Mouse (Mus musculus): Measurements from ENCODE around the gene Gpr183.

Gene Gpr183

DNA sequence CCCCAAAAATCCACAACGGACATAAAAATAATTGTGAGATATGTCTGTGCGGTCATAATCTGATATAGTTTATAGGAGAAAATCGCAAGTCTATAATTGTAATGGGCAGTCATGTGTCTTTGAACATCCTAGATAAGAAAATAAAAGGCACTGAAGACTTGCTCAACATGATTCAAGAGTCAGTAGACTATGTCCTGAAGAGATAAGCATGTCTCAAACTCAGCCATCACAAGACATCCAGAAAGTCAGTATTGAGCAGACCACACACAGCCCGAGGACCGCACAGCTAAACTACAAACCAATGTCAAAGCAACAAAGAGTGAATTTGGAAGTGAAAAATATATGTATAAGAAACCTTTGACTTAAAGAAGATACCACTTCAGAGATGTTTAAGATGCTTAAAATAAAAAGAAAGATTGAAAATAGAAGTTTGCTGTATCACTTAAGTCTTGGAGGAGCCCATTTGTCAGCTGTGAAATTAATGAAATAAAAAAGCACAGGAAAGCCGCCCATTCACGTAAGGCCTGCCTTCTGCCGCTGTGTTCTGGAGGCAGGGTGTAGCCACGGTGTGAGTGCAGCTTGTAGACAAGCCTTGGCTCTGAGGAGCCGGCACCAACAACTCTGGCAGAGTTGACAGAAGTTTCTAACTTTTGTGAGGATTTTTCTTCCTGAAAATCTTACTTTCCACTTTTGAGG is 7.7 kb downstream of the Gpr183 start:
- DNase-seq (ENCODE audit: low spot score), result no peak

DNA sequence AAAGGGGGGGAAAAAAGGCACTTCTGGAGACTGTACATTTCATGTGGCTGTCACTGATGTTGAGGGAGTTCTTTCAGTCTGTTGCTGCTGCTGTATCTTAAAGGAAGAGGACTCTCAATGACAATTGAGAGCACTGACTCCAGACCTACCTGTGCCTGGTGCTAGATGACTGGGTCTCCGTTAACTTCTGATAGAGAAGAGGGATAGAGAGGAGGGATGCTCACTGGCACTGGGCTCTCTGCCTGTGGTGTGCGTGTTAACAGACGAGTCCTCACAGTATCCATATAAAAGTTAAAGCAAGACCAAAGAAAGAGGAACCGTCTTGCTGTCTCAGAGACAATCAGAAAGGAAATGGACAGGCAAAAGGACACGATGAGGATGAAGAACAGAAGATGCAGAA is 8.7 kb downstream of the Gpr183 start:
- no peak for DNase-seq (ENCODE audit: low spot score)

DNA sequence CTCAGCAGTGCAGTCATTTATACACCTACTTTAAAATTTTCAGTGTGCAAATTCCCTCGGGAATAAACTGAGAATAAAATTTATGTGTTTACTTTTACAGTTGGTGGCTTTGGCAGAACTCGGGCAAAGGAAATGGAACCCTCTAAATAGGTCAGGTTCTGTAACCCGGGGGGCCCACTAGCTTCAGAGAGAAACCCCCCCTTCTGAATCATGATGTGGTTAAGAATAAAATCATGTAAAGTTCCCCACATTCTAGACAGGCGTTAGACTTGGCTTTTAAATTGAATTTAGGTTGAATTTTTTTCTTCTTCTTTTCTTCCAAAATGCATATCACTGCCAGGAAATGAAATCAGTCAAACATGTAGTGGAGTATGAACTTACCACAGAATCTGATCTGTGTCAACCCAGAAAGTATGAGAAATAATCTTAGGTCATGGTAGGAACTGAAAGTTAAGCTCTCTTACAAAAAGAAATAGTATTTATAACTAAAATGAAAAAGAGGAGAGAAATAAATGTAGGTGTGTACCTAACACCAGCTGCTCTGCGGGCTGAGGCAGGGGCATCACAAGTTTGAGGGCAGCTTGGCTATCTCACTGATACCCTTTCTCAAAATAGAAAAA is 9.7 kb downstream of the Gpr183 start:
- no peak for DNase-seq (ENCODE audit: low spot score)

DNA sequence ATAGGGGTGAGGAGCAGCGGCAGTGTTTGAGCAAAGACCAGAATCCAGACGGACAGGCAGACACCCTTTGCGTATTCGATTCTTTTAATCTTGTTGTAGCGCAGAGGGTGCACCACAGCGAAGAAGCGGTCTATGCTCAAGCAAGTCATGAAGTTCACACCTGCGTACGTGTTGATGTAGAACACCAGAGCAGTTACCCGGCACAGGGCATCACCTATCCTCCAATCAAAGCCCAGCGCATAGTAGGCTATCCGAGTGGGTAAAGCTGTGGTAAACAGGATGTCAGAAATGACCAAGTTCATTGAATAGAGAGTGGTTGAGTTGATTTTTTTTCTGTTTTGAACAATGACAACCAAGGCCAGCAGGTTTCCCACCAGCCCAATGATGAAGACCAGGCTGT is 10.4 kb downstream of the Gpr183 start:
- no peak for DNase-seq (ENCODE audit: low spot score)

DNA sequence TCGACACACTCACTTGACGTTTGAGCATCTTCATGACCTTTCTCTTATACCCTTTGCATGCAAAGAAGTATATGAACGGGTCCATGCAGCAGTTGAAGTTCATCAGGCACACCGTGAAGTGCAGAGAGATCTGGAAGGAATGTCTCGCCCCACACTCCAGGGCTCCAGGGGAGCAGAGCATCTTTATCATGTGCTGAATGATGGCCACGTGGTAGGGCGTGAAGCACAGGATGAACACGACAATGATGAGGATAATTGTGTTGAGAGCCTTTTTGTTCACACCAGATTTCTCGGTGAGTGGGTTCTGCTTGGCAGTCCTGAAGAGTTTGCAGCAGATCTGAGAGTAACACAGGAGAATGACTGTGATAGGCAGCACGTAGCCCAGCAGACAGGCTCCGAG is 10.9 kb downstream of the Gpr183 start:
- DNase-seq (ENCODE audit: low spot score), result no peak

DNA sequence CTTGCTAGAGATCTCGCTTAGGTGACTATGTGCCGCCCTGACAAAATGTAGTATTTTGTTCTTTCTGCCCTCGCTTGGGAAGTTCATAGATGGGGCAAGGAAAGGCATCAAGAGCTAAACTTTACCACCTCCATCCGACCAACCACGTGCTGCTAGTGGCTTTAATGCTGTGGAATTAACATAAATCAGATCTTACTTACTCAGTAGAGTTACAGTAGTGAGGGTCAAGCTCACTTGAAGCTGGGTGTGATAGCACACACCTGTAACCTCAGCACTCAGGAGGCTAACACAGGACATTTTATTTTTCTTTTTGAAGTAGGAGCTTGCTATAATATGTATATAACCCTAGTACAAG is 13.0 kb downstream of the Gpr183 start:
- DNase-seq (ENCODE audit: low spot score), result no peak

DNA sequence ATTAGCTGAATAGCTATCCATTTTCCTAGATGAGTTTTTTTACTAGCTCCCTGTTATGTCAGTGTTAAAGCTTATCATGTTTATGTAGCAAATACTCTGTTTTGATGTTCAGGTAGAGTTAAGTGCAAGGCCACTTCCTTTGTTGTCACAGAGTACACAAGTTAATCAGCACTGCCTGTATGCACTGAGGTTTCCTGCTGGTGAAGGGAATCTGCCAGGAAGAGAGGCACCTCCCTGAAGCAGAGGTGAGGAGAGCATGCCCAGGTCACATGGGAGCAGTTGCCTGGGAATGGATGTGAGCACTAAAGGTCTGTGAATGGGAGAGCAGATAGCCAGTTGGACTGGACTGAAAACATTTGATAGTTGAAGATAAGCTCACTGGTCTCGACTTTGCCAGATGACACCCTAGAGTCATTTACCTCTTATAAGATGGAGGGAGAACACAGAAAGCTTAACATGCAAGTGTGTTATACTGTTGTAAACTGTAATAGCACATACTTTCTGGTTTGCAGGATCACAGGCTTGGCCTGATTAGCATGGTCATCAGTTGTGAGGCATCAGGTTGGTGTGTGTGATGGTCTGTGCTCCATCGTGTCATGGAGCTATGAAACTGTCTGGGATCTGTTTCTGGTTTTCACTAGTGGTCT is 13.5 kb downstream of the Gpr183 start:
- no peak for DNase-seq (ENCODE audit: low spot score)

DNA sequence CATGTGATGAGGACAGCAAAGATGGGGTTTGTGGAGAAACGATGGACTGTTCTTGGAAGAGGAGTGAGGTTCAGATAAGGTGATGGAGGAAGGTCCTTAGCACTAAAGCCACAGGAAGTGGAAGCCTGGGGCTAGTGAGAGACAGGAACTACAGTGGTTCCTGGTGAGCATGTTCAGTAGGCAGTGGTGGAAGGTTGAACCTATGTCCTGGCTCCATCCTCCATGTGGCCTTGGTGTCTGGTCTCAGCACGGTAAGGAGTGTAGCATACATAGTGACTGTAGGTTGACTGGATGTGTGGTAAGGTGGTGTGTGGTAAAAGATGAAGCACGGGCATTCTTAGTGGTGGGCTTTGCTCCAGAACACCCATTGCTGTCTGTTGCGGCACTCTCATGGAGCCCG is 15.1 kb downstream of the Gpr183 start:
- DNase-seq (ENCODE audit: low spot score), result no peak

DNA sequence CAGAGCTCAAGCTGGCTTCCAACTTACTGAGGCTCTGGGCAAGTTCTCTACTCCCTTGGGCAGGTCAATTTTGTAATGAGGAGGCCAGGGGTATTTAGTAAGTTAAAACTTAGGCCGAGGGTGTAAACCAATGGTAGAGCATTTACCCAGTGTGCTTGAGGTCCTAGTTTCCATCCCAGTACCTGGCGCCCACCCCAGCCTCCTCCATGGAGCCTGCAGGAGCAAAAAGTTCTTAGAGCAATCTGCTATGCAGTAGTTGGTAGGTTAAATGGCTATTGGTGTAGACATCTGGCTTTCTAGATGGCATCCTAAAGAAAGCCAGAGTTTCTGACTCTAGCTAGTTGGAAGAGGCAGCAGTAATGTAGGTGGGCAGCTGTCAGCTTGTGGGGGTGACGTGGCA is 15.6 kb downstream of the Gpr183 start:
- no peak for DNase-seq (ENCODE audit: low spot score)

DNA sequence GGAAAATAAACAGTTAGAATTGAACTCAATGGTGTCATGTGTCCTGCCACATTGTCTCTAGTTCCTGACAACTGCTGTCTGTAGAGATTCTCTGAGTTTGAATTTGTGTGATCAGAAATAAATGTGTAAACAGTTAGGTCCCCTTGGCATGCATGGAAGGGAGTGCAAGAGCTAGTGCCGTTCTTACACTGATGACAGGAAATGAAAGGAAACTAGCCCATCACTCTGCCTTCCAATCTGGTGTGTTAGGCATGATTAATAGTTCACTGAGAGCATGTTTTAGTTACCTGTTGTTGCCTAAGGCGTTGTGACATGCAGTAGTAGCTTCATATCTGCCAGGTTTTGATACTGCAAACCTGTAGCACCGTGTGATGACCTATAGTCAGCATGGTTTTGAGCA is 17.0 kb downstream of the Gpr183 start:
- no peak for DNase-seq (ENCODE audit: low spot score)

DNA sequence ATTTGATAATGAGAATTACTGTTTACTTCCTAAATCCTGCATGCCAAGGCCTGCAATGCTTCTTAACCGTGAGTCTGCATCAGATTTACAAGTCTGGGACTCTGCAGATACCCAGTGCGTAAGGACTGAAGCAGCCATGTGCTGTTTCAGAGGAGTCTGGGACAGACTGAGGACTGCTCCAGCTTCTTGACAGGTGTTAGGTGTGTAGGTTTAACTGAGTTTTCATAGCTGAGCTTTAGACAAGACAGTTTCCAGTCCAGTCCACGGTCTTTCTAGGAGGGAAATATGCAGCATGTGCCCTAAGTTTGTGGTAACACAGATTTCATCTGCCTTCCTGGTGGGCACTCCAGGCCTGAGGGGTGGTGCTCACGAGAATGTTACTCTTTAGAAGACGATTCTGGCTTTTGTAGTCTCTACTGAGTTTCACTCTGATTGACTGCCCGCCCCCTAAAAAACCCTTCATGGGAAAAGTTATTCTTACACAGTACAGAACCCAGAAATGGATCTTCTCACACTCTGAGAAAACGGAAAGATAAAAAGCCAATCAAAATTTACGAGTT is 17.7 kb downstream of the Gpr183 start:
- DNase-seq (ENCODE audit: low spot score), result no peak

DNA sequence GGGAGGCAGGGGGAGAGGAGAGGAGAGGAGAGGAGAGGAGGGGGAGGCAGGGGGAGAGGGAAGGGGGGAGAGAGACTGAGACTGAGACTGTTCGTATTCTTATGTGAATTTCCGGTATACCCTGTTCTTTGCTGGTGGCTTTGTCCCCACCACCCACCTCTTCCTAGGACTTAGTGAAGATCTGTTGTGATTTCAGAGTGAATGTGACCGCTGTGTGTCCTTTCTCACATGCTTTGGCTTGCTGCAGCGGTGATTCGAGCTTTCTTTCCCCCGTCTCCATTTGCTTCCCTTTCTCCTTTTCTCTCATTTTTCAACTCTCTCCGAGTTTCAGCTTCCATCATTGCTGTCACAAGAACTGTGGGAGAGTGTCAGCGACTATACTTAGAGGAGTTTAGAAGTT is 18.3 kb downstream of the Gpr183 start:
- DNase-seq (ENCODE audit: low spot score), result no peak

DNA sequence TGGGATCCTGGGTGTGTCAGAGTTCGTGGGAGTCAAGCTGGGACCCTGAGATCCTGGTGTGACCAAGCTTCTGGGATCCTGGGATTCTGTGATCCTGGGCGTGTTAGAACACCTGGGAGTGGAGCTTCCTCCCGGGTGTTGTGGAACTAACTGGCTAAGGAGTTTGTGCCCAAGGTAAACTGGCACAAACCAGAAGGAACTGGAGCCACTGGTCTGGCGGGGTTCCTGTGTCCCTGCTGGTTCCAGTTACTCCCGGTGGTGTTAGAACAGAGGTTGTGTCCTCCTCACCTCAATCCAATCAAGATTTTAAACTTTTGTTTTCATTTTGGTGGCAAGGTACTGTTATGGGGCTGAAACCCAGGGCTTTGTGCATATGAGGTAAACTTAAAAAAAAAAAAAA is 18.9 kb downstream of the Gpr183 start:
- DNase-seq (ENCODE audit: low spot score), result no peak

DNA sequence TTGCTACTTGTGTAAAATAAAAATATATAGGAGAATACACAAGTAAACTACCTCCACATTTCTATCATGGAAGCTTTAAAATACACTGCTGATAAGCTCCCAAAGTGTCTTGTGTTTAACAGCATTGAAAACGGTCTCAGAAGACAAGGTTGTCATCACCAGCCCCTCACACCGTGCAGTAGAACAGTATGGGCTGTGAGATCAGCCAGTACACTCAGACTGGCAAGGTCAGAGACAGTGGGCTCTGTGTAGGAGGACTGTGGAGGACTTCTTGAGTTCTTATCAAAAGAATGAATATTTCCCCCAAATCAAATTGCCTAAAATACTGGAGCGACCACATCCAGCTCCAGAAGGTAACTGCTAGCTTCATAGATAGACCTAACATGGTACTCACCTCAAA is 25.4 kb downstream of the Gpr183 start:
- no peak for DNase-seq (ENCODE audit: low spot score)

DNA sequence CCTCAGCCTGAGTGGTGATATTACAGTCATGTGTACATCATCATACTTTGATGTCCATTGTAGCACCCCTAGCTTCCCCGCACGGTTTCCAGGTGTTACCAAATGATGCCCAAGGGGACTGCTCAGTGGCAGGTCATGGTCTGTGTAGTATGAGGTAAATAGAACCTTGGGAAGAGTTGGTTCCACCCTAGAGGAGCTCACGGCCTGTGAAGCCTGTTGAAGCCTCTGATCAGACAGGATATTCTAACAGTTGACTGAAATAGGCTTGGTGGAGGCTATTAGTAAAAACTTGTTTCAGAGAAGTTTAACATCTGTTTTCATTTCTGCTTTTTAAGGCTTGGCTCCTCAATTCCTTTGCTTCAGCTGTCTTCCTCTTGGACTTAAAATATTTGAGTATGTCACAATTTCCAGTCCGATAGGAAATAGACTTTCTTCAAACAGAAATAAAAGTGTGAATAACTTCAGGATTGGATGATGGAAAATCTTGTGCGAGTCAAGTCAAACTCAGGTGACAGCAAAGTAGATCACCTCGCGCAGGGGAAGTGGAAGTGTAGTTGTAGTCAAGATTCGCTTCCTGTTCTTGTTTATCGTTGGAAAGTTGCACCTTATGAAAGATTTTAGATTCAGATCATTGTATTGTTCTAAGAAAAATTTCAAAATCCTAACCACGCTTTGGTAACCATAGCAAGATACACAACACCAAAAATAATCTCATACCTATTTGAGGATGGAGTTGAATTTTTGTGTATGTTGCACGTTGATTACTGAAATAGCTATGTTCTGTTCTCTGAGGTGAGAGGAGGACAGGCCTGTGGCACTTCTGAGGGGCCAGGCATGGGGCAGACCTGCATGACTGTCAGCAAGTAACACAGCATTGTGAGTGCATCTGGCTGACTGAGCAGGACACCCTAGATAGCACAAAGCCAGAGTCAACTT is 26.5 kb downstream of the Gpr183 start:
- no peak for DNase-seq (ENCODE audit: low spot score)

DNA sequence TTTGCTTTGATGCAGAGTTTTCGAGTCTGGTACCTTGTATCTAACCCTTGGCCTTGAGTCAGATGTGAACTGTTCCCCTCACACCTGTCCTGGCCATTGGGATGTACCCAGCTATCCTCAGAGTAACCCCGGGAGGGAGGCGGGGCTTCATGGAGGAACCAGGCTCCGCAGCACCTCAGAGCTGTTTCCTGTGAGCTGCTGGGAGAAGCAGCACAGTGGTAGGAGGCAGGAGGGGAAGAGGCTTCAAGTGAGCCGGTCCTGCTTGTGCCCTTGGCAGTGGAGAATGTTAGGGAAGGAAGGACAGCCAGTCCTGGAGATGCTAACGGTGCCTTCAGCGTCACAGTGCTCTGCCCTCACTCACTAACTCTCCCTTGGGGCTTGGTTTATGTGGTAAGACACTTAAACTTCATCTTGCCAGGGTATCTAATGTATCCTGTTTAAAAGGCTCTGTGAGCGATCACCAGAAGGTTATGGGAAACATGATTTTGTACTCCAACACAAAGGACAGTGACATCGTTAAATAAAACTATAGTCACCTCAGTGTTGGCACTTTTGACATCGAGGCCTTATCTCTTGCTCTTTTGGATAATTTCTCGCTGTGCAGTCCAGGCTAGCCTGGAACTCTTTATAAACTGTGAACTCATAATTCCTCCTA is 27.3 kb downstream of the Gpr183 start:
- no peak for DNase-seq (ENCODE audit: low spot score)

DNA sequence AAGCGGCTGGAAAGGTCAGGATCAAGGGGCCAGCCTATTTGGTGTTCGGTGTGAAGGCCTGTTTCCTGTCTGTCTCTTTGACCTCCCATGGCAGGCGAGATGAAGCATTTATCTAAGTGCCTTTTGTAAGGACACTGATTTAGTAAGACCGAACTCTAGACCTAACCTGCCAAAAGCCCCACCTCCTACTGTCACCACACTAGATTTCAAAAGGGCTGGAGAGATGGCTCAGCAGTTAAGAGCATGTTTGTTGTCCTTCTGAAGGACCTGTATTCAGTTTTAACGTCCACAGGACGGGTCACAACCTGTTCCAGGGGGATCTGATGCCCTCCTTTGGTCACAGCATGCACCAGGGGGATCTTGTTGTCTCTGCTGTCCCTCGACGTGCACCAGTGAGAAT is 28.1 kb downstream of the Gpr183 start:
- DNase-seq (ENCODE audit: low spot score), result no peak

DNA sequence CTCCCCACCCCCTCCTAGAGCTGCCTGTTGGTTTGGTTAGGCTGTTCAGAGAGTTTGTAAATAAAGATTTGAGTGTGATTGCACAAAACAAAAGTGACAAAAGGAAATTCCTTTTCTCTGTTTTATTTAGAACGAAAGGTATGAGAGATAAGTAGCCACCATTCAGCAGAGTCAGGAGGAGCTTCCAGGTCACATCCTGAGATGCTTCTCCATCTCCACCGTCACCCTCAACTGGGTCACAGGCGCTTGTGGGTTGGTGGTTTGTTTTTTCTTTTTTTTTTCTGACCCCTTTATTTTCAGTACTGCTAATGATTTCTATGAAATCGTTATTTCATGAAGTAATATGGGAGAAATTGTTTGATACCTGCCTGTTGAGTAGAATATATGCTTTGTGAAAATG is 28.6 kb downstream of the Gpr183 start:
- no peak for DNase-seq (ENCODE audit: low spot score)

DNA sequence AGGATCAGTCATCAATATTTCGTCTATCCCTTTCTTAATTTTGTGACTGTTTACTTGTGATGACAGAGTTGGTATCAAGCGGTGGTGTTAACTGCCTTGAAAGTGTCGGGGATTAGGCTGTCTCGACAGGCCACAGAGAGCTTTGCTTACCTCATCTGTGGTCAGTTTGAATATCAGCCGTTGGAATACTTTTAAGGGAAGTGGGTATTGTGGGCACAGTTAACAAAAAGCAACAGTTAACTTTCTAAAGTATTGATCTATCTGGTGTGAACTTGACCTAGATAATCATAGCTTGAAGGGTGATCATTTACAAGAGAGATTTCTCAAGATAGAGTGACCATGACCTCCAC is 30.4 kb downstream of the Gpr183 start:
- DNase-seq (ENCODE audit: low spot score), result no peak

DNA sequence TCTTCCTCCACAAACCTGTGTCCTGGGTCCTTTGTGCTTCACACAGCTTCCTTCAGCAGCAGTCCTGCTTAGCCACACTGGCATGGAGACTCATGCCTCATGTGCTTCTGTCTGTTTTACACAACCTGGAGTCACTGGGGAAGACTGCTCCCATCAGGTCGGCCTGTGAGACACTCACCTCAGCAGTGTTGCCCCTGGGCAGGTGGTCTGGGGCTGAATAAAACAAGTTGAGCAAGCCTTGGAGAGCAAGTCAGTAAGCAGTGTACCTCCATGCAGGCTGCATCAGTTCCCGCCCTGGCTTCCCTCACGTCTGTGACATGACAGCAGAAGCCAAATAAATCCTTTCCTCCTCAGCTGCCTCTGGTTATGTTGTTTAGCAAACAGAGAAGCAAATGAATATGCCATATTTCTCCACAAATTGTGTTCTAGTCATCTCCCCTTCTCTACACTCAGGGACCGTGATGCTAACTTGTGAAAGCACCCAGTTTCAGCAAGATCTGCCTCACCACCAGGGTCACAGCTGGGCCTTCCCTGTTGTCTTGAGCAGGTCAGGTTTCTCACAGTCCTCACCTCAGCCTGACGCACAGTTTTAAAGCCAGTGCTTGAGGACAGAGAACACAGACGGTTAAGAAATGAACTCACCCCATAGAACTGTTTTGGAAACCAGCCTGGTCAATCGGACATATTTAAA is 30.9 kb downstream of the Gpr183 start:
- DNase-seq (ENCODE audit: low spot score), result no peak

DNA sequence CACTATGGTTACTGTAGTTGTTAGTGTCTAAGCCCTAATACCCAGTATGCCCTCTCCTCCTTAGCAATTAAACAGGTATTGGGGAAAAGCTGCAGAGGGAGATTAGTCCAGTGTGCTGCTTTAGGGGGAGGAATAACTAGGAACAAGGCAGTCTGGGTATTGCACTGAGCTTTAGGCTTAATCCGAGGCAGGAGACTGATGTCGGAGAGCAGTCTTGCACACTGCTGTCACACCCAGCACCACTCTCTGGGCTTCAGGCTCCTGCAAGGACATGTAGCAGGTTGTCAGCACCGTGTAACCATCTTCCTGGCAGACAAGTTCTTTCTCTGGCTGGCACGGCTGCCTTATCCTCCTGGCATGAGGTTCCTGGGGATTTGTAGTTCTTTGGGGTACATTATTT is 32.8 kb downstream of the Gpr183 start:
- no peak for DNase-seq (ENCODE audit: low spot score)

Measured in urinary bladder, postnatal 10 days (tissue).